Mouse (Mus musculus): Measurements from ENCODE around the gene Glrx2. TPM values are rescaled to one million over a fixed set of nuclear protein-coding genes. Genes with fewer than 3 reads are reported as not detected.
"Not testable (repeated sequence)": the region's sequence is repeated elsewhere in the genome, so short reads cannot be mapped to it uniquely, and the experiment has no call there.

Glrx2 gene
- 80.1 and 82.5 TPM in 2 replicates for polyA plus RNA-seq (2016; fragmentation: Nextera tagmentation; extraction: Ambion mirVana)

GRCm38 (mm10) chr1:143716038-143716437 lies at the start of gene Glrx2:
Gene Glrx2, plus strand, starts transcription at chr1:143716338.
- H3K27me3 ChIP-seq (replicated peaks); H3K27ac ChIP-seq; H3K4me2 ChIP-seq; ATAC-seq; H3K4me1 ChIP-seq; H3K36me3 ChIP-seq; H3K4me3 ChIP-seq; H3K9ac ChIP-seq; H3K9me3 ChIP-seq (replicated peaks): not testable (repeated sequence)
- no CpG with 5 or more reads among the region's 2 CpGs for WGBS (ENCODE audit: insufficient replicate concordance)

DNA sequence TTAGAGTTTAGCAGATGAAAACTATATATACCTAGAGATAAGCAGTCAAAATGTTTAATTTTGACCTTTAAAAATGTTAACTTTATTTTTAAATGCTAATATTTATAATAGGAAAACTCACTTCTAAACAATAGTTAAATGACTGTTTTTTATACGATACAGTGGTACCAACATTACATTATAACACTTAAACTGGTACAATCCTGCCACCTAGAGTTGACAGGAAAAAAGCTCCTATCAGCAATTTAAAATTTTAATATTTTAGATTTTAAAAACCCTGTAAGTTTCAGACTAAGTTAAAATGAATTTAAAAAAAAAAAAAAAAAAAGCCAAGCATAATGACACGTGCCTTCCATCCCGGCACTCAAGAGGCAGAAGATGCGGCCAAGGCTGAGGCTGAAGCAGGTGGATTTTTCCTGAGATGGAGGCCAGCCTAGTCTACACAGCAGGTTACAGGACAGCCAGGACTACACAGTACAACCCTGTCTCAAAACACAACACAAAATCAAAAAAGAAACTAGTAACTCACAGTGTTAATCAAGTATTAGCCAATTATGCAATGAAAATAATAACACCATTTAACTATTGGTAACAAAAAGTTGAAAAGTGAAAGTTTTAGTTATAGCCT lies 40.3 kb upstream of the Glrx2 start:
- WGBS (ENCODE audit: insufficient replicate concordance): 95% methylated on average over 4 of the region's 4 CpGs
- H3K9ac ChIP-seq: no peak overlapping the region
- peaks cover 64% of the 10 kb centered on the region for H3K36me3 ChIP-seq
- no peak overlapping the region for H3K27ac ChIP-seq
- H3K9me3 ChIP-seq (replicated peaks): no peaks in the 10 kb centered on the region
- H3K4me2 ChIP-seq: no peak overlapping the region
- H3K4me1 ChIP-seq: no peaks in the 10 kb centered on the region
- no peak overlapping the region for H3K4me3 ChIP-seq
- no peaks in the 10 kb centered on the region for H3K27me3 ChIP-seq (replicated peaks)
- ATAC-seq: no peak

GRCm38 (mm10) chr1:143681108-143681507 lies 35.0 kb upstream of the Glrx2 start:
- peaks cover 68% of the 10 kb centered on the region for H3K36me3 ChIP-seq
- H3K9me3 ChIP-seq (replicated peaks): no peaks in the 10 kb centered on the region
- no peak overlapping the region for H3K4me2 ChIP-seq
- H3K27ac ChIP-seq: no peak overlapping the region
- no peak overlapping the region for H3K9ac ChIP-seq
- WGBS (ENCODE audit: insufficient replicate concordance): 90% methylated on average over 5 of the region's 5 CpGs
- no peaks in the 10 kb centered on the region for H3K4me1 ChIP-seq
- no peak overlapping the region for H3K4me3 ChIP-seq
- no peaks in the 10 kb centered on the region for H3K27me3 ChIP-seq (replicated peaks)
- ATAC-seq: no peak

DNA sequence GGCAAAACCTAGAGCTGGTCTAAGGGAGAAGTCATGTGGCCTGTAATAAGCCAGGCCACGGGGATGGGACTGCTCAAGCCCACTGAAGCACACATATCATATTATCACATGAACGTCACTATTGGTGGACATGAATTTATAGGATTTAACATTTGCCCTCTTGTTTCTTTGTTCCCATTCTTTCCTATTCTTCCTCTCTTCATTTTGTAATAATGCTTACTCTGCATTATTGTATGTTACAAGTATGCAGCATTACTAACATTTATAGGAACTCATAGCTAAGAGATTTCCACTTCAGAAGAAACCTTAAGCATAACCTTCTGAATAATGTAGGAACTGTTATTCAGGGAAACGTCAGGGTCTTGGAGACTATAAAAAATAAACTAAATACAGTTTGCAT lies 31.3 kb upstream of the Glrx2 start:
- H3K4me1 ChIP-seq: no peaks in the 10 kb centered on the region
- H3K27ac ChIP-seq: no peak overlapping the region
- H3K36me3 ChIP-seq: peaks cover 64% of the 10 kb centered on the region
- no peaks in the 10 kb centered on the region for H3K9me3 ChIP-seq (replicated peaks)
- no peak for ATAC-seq
- H3K27me3 ChIP-seq (replicated peaks): no peaks in the 10 kb centered on the region
- no peak overlapping the region for H3K4me2 ChIP-seq
- no peak overlapping the region for H3K9ac ChIP-seq
- H3K4me3 ChIP-seq: no peak overlapping the region
- 82% methylated on average over 3 of the region's 3 CpGs for WGBS (ENCODE audit: insufficient replicate concordance)

- ATAC-seq: no peak
- Histone ChIP-seq H3K9me3 (replicated peaks) (no peaks in the 10 kb centered on the region), H3K27me3 (replicated peaks) (peaks cover 7% of the 10 kb centered on the region; the same call in 1 of the 2 replicates), H3K4me2 (peak overlapping the region; percentile 86), H3K4me3 (peak overlapping the region; percentile 92), H3K36me3 (peaks cover 16% of the 10 kb centered on the region), H3K27ac (peak overlapping the region; percentile 94), H3K4me1 (peaks cover 22% of the 10 kb centered on the region), H3K9ac (peak overlapping the region; percentile 93)
- WGBS (ENCODE audit: insufficient replicate concordance): 1% methylated on average over 13 of the region's 13 CpGs
Observed at GRCm38 (mm10) chr1:143701736-143702135, 14.4 kb upstream of the Glrx2 start.

- WGBS (ENCODE audit: insufficient replicate concordance): under 1% methylated on average over 42 of the region's 48 CpGs
- H3K9ac ChIP-seq: peak overlapping the region; percentile 93
- peaks cover 7% of the 10 kb centered on the region; the same call in 1 of the 2 replicates for H3K27me3 ChIP-seq (replicated peaks)
- peak overlapping the region; percentile 92 for H3K4me3 ChIP-seq
- H3K27ac ChIP-seq: peak overlapping the region; percentile 94
- H3K9me3 ChIP-seq (replicated peaks): no peaks in the 10 kb centered on the region
- ATAC-seq: peak; percentile 62
- H3K4me2 ChIP-seq: peak overlapping the region; percentile 86
- peaks cover 22% of the 10 kb centered on the region for H3K4me1 ChIP-seq
- H3K36me3 ChIP-seq: peaks cover 11% of the 10 kb centered on the region
Observed at GRCm38 (mm10) chr1:143702141-143702740, 13.9 kb upstream of the Glrx2 start.

DNA sequence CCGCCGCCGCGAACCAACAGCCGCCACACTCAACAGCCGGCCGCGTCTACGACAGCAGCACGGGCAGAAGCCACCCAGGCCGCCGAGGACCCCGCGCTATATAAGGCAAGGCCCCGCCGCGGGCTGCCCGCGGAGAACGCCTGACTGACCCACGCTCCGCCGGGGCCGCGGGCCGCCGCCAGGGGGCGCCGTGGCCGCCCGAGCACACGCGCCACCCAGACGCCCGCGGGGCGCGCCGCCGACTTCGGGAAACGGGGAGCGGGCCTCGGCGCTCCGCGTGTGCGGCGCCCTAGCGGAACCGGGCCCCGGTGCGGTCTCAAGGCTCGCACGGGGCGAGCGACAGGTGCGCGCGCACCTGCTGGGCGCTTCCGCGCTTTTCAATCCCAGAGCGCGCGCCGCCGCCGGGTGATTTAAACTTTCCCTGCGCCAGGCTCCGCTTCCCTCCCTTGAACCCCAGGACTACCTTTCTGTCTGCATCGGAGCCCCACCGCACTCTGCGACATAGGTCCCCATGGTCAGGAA lies 13.3 kb upstream of the Glrx2 start, which contains the start of gene Cdc73:
Cdc73 (minus strand) TSS at position 153 of the 522 bp plus-strand sequence.
- peak; percentile 100 for ATAC-seq
- H3K4me1 ChIP-seq: peaks cover 22% of the 10 kb centered on the region
- H3K27me3 ChIP-seq (replicated peaks): peaks cover 7% of the 10 kb centered on the region; the same call in 1 of the 2 replicates
- peak within 1 kb of the TSS; percentile 93 for H3K9ac ChIP-seq
- WGBS (ENCODE audit: insufficient replicate concordance): under 1% methylated on average over 71 of the region's 74 CpGs
- peak within 1 kb of the TSS; percentile 86 for H3K4me2 ChIP-seq
- no peaks in the 10 kb centered on the region for H3K9me3 ChIP-seq (replicated peaks)
- H3K36me3 ChIP-seq: peaks cover 8% of the 10 kb centered on the region
- H3K27ac ChIP-seq: peak within 1 kb of the TSS; percentile 94
- peak within 1 kb of the TSS; percentile 92 for H3K4me3 ChIP-seq

GRCm38 (mm10) chr1:143707006-143707405 lies 9.1 kb upstream of the Glrx2 start:
- Histone ChIP-seq H3K27ac (no peak overlapping the region), H3K36me3 (no peaks in the 10 kb centered on the region), H3K9me3 (replicated peaks) (no peaks in the 10 kb centered on the region), H3K27me3 (replicated peaks) (peaks cover 7% of the 10 kb centered on the region; the same call in 1 of the 2 replicates), H3K9ac (no peak overlapping the region), H3K4me3 (no peak overlapping the region), H3K4me2 (no peak overlapping the region), H3K4me1 (peaks cover 6% of the 10 kb centered on the region)
- 66% methylated on average over 4 of the region's 4 CpGs for WGBS (ENCODE audit: insufficient replicate concordance)
- ATAC-seq: no peak

GRCm38 (mm10) chr1:143708361-143708760 lies 7.8 kb upstream of the Glrx2 start:
- Histone ChIP-seq H3K27me3 (replicated peaks) (peaks cover 7% of the 10 kb centered on the region; the same call in 1 of the 2 replicates), H3K36me3 (no peaks in the 10 kb centered on the region), H3K27ac (no peak overlapping the region), H3K9me3 (replicated peaks) (no peaks in the 10 kb centered on the region), H3K4me1 (peaks cover 2% of the 10 kb centered on the region), H3K9ac (no peak overlapping the region), H3K4me3 (no peak overlapping the region), H3K4me2 (no peak overlapping the region)
- ATAC-seq: no peak
- 48% methylated on average over 6 of the region's 6 CpGs for WGBS (ENCODE audit: insufficient replicate concordance)

- no peaks in the 10 kb centered on the region for H3K9me3 ChIP-seq (replicated peaks)
- no peak overlapping the region for H3K4me3 ChIP-seq
- H3K27ac ChIP-seq: no peak overlapping the region
- no peak overlapping the region for H3K4me2 ChIP-seq
- WGBS (ENCODE audit: insufficient replicate concordance): 52% methylated on average over 7 of the region's 7 CpGs
- no peaks in the 10 kb centered on the region for H3K36me3 ChIP-seq
- no peak overlapping the region for H3K9ac ChIP-seq
- 0 out of 2 replicates have a peak, but pooled peaks cover 2% of the 10 kb centered on the region for H3K27me3 ChIP-seq (replicated peaks)
- peak; percentile 44; the same call in 1 of the 2 replicates for ATAC-seq
- no peaks in the 10 kb centered on the region for H3K4me1 ChIP-seq
Observed at GRCm38 (mm10) chr1:143709966-143710626, 6.0 kb upstream of the Glrx2 start.

DNA sequence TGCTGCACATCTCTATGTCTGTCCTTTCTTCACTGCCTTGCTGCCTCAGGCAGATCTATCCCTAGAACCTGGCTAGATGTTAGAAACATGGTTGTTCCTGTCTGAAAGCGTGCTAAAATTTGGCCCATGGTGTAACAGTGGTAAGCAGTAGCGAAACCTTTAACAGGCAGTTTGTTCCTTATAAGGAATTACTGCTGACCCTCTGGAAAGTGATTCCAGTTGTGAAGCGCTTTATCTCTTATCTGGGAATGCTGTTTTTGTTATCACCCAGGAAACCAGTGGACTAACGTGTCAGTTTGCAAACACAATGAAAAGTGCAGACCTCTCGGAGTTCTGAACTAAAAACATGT lies 5.5 kb upstream of the Glrx2 start:
- Histone ChIP-seq H3K9ac (no peak overlapping the region), H3K4me3 (no peak overlapping the region), H3K36me3 (no peaks in the 10 kb centered on the region), H3K4me1 (no peaks in the 10 kb centered on the region), H3K27ac (no peak overlapping the region), H3K27me3 (replicated peaks) (no peaks in the 10 kb centered on the region), H3K9me3 (replicated peaks) (no peaks in the 10 kb centered on the region), H3K4me2 (no peak overlapping the region)
- no peak for ATAC-seq
- 50% methylated on average over 5 of the region's 5 CpGs for WGBS (ENCODE audit: insufficient replicate concordance)
